Mouse (Mus musculus): ENCODE measurements around the gene Ccdc163.

The Ccdc163 gene

DNA sequence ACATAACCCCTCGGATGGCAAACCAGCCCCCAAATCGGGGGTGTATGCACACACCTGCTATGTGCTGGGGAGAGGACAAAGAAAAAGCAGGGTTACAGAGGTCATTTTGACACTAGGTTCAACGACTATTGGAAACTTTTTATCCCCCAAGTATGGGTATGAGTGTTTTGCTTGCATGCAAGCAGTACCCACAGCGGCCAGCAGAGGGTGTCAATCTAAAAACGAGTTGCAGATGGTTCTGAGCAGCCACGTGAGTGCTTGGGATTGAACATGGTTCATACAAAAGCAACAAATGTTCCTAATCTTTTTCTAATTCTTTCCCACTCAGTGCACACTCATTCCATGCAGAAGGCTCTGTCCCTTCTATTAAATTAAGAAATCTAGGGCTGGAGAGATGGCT is 4.5 kb upstream of the Ccdc163 start:
- peak; percentile 54 to 64 for DNase-seq (ENCODE audit: low spot score in 2 of 2)

DNA sequence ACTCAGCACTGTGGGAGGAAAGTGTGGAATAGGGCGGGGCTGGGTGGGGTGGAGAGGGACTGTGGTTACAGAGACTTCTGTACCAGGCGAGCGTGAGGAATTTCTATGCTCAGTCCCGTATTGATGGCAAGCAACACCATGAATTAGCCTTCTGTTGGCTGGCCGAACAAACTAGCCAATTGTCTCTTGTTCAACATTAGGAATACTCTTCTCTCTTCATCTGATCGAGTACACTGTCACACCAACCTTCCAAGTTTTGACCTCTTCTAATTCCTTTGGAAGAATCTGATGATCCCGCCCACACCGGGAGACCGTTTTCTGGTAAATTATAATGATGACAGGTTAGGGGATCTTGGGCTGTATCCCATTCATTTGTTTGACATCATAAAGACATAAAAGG is 643 bp upstream of the Ccdc163 start:
- peak; percentile 18 to 51 for DNase-seq (ENCODE audit: low spot score in 2 of 2)

DNA sequence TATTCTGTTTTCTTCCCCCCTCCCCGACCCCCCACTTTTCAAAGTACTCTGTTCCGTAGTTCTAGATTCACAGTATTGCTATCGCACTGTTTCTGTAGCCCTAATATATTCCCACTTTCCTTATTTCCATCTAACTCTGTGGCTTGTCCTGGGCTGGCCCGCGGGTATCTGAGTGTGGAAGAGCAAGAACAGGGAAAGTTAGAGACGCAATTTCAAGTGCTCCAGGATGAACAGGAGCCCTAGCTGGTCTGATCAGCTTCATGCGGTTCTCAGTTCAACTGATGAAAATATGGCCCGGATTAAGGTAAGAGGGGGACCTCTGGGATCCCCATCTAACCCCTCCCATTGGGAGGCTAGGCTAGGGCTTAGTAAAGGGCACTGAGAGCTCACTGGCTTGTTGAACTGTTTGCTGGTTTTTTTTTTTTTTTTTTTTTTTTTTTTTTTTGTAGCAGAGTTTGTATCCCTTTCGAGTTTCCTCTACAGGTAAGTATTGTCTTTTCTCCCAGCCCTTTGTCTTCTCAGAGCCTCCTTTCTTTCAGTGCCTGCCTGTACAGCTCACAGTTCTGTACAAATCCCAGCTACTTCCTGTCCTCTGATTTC is 582 bp downstream of the Ccdc163 start:
- DNase-seq (ENCODE audit: low spot score in 2 of 2), result no peak

DNA sequence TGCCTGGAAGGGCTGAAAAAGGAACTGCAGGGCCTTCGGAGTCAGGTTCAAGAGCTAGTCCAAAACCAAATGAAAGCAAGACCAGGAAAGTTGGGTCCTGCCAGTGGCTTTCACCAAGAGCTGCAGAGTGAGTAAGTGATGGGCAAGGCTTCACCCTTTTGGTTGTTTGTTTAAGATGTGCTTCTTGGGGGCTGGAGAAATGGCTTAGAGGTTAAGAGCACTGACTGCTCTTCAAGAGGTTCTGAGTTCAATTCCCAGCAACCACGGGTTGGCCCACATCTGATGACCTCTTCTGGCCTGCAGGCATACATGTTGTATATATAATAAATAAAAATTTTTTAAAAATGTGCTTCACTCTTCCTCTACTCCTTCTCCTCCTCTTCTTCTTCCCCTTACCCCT is 1.8 kb downstream of the Ccdc163 start:
- no peak for DNase-seq (ENCODE audit: low spot score in 2 of 2)

DNA sequence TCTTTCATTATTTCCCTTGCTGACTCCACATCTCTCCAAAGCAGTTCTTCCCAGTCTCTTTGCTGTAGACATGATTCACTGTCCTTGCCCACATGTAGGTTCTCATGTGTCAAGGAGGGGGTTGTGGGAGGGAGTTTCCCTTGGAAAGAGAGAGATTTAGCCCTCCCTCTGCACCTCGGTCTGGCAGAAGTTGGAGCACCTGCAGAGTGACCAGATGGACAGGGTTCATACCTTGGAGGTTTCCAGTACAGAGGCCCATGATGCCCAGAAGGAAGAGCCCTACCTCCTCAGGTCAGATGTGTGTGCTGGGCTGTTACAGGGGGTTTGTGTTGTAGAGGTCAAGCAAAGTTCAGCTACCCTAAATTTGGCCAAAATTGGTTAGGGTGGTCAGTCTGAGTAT is 4.2 kb downstream of the Ccdc163 start:
- DNase-seq (ENCODE audit: low spot score in 2 of 2), result no peak

DNA sequence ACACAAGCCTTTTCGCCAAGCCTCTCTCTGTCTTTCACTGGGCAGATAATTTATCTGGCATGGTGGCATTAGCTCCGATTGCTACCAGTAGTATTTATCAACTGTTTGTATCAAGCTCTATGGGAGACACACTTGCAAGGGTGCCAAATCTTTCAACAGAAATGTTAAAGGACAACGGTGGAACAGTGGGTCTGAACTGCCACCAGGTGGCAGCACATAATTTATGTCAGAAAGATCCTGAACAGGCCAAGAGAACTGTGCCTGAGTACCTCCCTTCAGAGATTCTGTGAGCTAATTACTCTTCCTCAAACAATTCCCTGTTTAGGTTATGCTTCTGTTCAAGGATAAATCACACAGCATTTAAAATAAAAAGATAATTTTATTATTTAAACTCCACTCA is 11.1 kb downstream of the Ccdc163 start:
- DNase-seq (ENCODE audit: low spot score in 2 of 2), result peak; percentile 72 to 73

DNA sequence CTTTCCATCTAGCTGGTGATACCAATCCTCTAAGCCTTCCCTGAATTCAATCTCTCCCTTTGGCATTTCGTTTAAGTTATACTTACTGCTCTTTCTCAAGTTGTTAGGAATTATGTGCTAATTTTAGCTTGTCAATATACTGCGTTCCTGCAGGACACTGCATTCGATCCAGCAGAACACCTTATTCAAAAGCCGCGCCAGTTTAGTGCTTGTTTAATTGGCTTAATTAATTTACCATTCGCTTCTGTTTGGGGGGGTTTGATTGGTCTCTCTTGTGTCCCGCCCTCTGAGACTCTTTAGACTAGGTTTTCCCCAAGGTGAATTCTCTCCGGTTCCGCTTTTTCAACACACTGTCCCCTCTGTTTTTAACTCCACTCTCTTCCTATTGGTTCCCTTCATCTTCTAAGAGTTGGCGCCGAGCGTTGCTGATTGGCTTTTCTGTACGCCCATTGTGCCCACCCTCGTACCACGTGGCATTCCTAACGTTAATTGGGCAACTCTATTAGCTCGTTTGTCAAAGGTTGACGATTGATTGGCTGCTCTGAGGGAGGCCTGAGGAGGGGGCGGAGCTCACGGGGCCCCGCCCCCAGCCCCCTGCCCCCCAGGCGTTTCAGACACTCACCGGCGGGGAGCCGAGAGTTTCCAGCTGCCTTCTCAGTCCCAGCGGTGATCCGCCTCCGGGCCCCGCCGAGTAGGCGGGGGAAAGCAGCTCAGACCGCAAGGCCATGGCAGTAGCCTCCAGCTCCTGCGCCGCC is 12.2 kb downstream of the Ccdc163 start, which contains the start of gene Tesk2:
TSS of gene Tesk2 (plus strand) at position 606 of the 755 bp plus-strand sequence.
- DNase-seq (ENCODE audit: low spot score in 2 of 2), result peak; percentile 95

DNA sequence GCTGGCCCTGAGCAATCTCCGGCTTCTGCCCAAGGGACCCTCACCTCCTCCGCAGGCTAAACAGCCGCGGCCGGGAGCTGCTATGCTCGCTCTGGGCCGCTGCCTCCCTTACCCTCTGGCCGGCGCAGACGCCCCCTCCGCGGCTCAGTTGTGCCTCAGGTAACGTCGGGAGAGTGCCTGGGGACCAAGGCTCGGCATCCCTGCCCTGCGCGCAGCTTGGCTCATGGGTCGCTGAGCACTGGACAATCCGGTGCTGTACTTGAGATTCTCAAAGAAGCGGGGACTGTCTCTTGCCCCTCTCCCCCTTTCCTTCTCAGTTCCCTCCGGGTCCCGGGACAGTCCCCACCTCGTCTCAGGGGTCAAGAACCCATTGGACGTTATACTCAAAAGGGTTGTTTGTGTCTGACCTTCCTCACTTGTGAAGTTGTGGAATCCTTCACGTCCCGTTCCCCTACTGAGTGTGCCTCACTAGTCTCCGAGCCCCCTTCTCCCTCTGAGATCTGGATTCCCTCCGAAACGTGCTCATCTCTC is 12.9 kb downstream of the Ccdc163 start:
- DNase-seq (ENCODE audit: low spot score in 2 of 2), result peak in 1 of 2 experiments; percentile 9

DNA sequence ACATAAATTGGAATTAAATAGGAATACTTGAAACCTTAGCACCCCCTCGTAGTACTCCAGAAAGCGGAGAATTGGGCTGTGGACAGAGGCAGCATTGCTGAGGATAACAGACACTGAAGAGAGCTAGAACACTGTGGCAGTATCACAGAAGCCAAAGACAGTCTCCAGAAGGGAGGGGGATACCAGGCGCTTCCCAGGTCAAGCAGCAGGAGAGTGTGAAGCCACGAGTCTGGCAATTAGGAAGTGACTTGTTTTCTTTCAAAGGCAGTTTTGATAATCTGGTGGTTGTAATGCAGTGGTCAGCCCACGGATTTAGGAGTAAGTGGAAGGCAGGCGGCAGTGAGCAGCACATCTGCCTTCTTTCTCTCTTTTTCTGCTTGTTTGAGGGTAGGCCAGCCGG is 13.9 kb downstream of the Ccdc163 start:
- no peak for DNase-seq (ENCODE audit: low spot score in 2 of 2)

DNA sequence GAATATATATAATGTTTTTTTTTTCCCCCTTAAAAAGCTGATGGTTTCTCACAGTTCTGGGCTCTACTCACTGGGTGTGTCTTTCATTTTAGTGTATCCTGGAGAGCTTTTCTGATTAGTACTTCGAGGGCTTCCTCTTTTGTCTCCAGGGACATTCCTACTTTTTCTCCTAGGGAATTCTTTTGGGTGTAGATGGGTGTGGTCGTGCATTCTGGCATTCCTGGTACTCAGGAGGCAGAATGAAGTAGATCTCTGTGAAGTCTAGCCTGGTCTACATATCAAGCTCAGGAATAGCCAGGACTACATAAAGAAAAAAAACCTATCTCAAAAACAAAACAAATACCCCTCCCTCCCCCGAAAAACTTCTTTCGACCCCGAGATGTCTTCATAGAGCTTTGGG is 17.1 kb downstream of the Ccdc163 start:
- DNase-seq (ENCODE audit: low spot score in 2 of 2), result no peak

DNA sequence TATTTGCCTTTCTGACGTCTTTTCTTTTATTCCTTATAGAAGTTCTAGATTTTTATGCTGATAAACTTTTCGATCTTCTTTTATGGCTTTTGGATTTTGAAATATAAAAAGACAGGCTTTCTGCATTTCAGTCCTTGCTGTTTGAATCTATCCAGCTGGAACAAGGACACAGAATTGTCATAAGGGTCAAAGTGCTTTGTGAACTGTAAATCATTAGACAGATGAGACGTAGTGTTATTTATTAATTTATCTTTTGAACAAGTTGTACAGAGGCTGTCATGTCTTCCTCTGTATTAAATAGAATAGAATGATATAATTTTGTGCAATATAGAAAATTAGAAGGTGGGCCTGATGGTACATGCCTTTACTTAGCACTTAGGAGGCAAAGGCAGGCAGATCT is 19.1 kb downstream of the Ccdc163 start:
- no peak for DNase-seq (ENCODE audit: low spot score in 2 of 2)

DNA sequence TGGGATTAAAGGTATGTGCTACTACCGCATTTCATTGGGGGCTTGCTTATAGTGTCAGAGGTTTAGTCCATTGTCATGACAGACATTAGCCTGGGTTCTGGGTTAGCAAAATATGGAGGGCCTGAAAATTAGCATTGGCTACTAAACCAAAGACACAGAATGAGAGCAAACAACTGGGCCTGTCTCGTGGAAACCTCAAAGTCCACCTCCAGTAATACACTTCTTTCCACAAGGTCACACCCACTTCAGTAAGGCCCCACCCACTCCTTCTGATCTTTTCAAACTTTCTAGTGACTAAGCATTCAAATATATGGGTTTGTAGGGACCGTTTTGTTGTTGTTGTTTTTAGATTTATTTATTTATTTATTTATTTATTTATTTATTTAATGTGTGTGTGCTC is 21.2 kb downstream of the Ccdc163 start:
- no peak for DNase-seq (ENCODE audit: low spot score in 2 of 2)

DNA sequence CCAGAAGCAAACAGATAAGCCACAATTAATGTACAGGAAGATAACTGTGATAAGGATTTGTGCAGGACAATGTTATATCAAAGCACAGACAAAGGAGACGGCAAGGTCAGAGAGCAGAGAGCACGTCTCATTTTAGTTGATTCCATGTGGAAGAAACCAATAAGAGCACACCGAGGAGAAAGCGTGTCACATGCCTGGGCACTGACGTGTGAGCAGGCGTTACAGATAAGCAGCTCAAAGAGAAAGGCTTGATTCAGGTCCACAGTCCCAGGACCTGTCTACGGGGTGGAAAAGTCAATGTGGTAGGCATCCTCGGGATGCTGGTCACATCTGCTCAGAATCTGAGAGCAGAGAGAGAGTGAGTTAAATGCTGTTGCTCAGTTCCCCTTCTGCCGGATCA is 22.8 kb downstream of the Ccdc163 start:
- no peak for DNase-seq (ENCODE audit: low spot score in 2 of 2)

DNA sequence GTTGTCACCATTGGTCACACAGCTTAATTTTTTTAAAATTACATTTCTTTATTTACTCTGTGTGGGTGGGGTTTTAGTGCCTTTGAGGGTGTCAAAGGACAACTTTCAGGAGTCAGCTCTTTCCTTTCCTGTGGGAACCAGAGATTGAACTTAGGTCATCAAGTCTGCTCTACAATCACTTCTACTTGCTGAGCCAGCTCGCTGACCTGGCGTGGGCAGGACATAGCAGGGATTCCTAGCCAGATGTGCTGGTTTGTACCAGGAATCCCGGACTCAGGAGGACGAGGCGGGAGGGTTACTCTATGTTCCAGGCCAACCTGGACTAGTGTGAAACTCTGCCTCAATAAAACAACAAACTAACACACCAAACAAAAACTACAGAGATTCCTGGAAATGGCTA is 24.0 kb downstream of the Ccdc163 start:
- DNase-seq (ENCODE audit: low spot score in 2 of 2), result no peak

DNA sequence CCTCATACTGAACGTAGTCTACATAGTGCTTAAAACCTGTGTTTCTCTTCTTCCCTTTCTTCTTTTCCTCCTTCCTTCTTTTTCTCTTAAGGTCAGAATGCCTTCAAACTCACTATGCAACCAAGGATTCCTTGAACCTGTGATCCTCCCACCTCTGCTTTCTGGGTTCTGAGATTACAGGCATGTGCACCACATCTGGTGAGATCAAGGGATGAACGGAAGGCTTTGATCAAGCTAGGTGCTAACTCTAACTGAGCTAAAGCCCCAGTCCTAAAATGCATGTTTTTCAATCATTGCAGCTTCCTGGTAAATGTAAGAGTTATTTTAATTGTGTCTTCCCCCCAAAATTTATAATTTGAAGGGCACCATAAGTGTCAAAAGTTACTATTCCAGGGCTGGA is 26.7 kb downstream of the Ccdc163 start:
- DNase-seq (ENCODE audit: low spot score in 2 of 2), result no peak

DNA sequence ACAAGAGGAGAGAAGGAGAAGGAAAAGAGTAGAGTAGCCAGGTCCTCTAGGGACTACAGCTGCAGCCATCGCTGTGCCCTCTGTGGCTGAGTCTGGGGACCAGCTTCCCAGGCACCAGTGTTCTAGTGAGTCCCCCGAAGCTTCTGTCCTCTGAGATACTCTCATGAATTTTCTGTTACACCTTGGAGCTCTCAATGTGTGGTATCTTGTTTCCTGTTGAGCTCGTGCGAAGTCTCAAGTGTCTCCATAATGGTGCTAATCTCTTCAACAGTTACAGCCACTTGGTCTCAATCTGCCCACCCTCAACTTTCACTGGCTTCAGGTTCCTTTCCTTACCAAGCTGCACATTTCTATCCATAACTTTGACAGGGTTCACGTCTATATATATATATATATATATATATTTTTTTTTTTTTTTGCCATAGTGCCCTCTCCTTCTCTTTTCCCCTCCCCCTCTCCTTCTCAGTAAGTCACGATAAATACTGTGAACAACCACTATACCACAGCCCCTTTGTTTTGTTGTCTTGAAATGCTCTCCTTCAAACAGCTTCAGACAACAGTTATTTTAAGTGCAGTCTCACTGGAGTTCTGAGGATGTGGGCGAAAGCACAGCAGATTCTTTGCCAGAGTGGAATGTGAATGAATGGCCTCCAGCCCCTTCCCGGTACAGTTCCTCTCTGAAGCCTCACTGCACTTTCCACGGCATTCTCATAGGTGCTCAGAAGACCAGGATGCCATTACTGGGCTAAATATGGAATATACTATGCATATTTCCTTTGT is 30.9 kb downstream of the Ccdc163 start:
- DNase-seq (ENCODE audit: low spot score in 2 of 2), result peak in 1 of 2 experiments; percentile 25

DNA sequence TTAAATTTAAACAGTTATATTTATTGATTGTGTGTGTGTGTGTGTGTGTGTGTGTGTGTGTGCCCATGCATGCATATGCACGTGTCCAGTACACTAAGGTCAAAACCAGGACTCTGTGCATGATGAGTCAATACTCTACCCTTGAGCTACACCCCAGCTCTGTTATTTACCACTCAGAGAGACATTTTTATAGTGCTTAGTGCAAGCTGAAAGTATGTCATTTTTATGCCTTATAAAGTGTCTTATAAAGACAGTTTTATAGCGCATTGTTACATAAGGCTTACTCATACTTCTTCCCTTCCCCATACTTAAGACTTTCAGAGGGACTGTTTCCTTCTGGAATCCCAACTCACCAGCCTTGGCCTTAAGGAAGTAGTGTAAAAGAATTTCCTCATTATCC is 41.4 kb downstream of the Ccdc163 start:
- DNase-seq (ENCODE audit: low spot score in 2 of 2), result no peak

DNA sequence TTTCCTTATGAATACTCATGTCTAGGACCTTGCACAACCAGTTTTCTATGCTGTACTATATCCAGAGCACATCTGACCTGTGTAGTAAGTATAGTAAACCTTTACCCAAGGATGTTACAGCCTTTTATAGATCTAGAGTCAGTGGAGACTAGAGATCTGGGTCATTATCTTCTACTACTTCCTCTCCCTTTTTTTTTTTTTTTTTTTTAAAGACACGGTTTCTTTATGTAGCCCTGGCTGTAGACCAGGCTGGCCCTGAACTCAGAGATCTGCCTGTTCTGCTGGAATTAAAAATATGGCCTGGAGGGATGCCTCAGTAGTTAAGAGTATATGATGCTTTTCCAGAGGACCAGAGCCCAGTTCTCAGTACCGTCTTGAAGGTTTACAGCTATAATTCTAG is 53.6 kb downstream of the Ccdc163 start:
- no peak for DNase-seq (ENCODE audit: low spot score in 2 of 2)

DNA sequence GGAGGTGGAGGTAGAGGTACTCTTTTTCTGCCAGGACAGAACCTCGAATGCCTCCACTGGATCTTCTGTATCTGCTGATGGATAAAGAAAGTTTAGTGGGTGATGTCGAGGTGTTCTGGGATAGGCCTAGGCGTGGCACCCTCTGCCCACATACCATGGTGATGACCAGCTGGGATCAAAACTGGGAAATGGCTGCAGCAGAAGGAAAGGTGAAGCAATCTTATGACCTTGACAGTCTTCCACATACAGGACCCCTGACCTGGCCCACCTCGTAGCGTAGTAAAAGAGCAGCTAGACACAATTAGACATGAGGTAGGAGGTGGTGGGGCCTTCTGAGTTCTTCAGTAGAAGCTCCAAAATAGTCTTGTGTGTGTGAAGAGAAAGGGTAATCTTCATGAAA is 55.7 kb downstream of the Ccdc163 start:
- no peak for DNase-seq (ENCODE audit: low spot score in 2 of 2)

DNA sequence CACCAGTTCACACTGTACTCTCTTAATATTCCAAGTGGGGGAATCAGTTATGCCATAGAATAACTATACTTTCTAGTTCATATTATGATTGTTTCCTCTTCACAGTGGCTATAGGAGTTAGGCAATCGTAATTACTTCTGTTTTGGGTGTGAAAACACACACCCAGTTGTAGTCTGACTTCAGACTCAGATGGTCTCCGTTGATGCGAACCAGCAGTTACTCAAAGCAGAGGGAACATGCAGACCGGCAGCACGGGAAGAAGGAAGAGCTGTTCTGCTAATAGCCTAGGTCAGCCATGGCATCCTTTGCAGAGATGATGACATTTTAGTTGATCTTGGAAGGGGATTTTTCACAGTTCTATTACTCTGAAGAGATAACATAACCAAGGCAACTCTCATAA is 60.2 kb downstream of the Ccdc163 start:
- no peak for DNase-seq (ENCODE audit: low spot score in 2 of 2)

DNA sequence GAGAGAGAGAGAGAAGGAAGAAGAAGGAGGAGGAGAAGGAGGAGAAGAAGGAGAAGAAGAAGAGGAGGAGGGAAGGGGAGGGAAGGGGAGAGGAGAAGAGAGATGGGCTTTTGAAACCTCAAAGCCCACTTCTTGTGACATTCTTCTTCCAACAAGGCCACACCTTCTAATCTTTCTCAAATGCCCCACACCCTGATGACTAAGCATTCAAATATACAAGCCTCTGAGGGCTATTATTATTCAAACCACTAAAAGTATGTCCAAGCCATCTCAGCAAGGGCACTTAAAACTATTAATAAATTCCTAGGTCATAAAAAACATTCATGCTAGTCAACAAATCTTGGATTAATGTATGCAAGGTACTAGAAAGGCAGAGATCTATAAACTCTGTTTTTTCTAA is 60.8 kb downstream of the Ccdc163 start:
- DNase-seq (ENCODE audit: low spot score in 2 of 2), result no peak

DNA sequence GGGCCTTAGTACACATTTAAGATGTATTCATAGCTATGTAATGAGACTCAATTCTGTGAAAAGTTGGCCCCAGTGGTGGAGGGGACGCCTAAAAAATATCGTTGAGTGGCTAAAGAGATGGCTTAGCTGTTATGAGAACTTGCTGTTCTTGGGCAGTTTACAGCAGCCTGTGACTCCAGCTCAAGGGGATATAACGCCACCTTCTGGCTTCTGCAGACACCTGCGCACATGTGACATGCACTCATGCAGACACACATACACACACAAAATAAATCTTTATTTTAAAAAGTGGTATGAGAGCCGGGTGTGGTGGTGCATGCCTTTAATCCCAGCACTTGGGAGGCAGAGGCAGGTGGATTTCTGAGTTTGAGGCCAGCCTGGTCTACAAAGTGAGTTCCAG is 68.1 kb downstream of the Ccdc163 start:
- no peak for DNase-seq (ENCODE audit: low spot score in 2 of 2)

DNA sequence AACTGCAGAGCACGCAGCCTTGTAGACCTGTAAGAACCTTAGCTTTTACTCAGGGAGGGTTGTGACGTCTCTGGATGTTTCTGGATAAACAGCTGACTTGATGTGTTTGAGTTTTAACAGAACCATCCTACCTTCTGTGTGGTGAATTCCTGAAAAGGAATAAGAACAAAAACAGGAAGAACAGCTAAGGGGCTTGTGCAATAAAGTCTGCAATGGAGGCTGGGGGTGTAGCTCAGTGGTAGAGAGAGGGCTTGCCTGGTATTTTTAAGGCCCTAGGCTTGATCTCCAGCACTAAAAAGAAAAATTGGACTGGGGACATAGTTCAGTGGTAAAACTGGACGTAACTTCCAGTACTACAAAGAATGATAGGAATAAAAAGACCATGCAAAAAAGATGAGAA is 68.8 kb downstream of the Ccdc163 start:
- no peak for DNase-seq (ENCODE audit: low spot score in 2 of 2)

Measured in right cerebral cortex, adult 2 months (tissue).